Mouse (Mus musculus) bone marrow, adult 2 months (tissue): Measurements from ENCODE around the gene Mmrn2. TPM values are rescaled to one million over a fixed set of nuclear protein-coding genes. Genes with fewer than 3 reads are reported as not detected.
"Not testable (repeated sequence)": the region's sequence is repeated elsewhere in the genome, so short reads cannot be mapped to it uniquely, and the experiment has no call there.

Experiments
- H3K27ac ChIP-seq: fragments of 200-500 bp; 2 replicates; pipeline ENCODE4 v1.5.1; 2012; ENCODE audit warnings: low read depth, mild to moderate bottlenecking, control low read depth, inconsistent platforms, low read length; ENCODE audit not compliant: control insufficient read depth, poor library complexity, insufficient read depth
- H3K4me1 ChIP-seq: fragments of 200-500 bp; 2 replicates; pipeline ENCODE4 v1.6.1; 2011; ENCODE audit warnings: low read length; ENCODE audit not compliant: control insufficient read depth, insufficient read depth
- H3K4me3 ChIP-seq: fragments of 200-500 bp; replicated peaks from 2 replicates; pipeline ENCODE3; 2011; ENCODE audit warnings: mild to moderate bottlenecking, low read depth, low read length, control low read depth; ENCODE audit not compliant: control insufficient read depth
- CTCF ChIP-seq: fragments of 200-500 bp; IDR thresholded peaks from 2 replicates; pipeline ENCODE4 v1.5.1; 2011; ENCODE audit warnings: low read length, control low read depth; ENCODE audit not compliant: control insufficient read depth, insufficient read depth
- POLR2A ChIP-seq: fragments of 200-500 bp; IDR thresholded peaks from 2 replicates; pipeline ENCODE4 v1.6.1; 2011; ENCODE audit warnings: low read depth, mild to moderate bottlenecking, control low read depth, low read length, borderline replicate concordance; ENCODE audit not compliant: control insufficient read depth
- WGBS: fragments of 180-500 bp; shearing (Covaris S2); methylation state at CpG from one replicate; pipeline ENCODE4 v1.1.7; 2018; 5-methylcytosine and 5-hydroxymethylcytosine counted together
- polyA plus RNA-seq: library from polyadenylated mRNA; stranded (reverse); fragments of >200 nt; gene quantifications from 2 replicates; pipeline ENCODE4 v1.2.4, GENCODE M21; 2011; ENCODE audit warnings: low replicate concordance; ENCODE audit not compliant: missing spikeins, insufficient read depth, insufficient read length

The Mmrn2 gene
- polyA plus RNA-seq, 1 experiment: 3.0 TPM

- Histone ChIP-seq H3K4me3 (no peak overlapping the region), H3K27ac (no peak overlapping the region), H3K4me1 (no peaks in the 10 kb centered on the region)
- no peak for TF ChIP-seq CTCF
- no peak for TF ChIP-seq POLR2A
- 66% methylated on average over 7 of the region's 7 CpGs for WGBS
These were observed 17.4 kb upstream of the Mmrn2 start for GRCm38 (mm10) chr14:34357671-34358455.

- no peak for TF ChIP-seq POLR2A
- WGBS: 64% methylated on average over 5 of the region's 5 CpGs
- Histone ChIP-seq H3K4me1 (no peaks in the 10 kb centered on the region), H3K27ac (no peak overlapping the region), H3K4me3 (no peak overlapping the region)
These were observed 15.5 kb upstream of the Mmrn2 start for GRCm38 (mm10) chr14:34359676-34360244.

GRCm38 (mm10) chr14:34360251-34360650, 15.0 kb upstream of the Mmrn2 start:
- TF ChIP-seq CTCF (no peak), POLR2A (no peak)
- 70% methylated on average over 6 of the region's 6 CpGs for WGBS
- Histone ChIP-seq H3K4me1 (no peaks in the 10 kb centered on the region), H3K27ac (no peak overlapping the region), H3K4me3 (no peak overlapping the region)

GRCm38 (mm10) chr14:34362135-34362534, 13.1 kb upstream of the Mmrn2 start:
- Histone ChIP-seq H3K4me1 (no peaks in the 10 kb centered on the region), H3K4me3 (no peak overlapping the region), H3K27ac (no peak overlapping the region)
- TF ChIP-seq CTCF (no peak), POLR2A (no peak)
- 47% methylated on average over 4 of the region's 4 CpGs for WGBS

- TF ChIP-seq POLR2A (no peak), CTCF (peak; percentile 52)
- Histone ChIP-seq H3K27ac (no peak overlapping the region), H3K4me3 (no peak overlapping the region), H3K4me1 (no peaks in the 10 kb centered on the region)
- WGBS: 49% methylated on average over 18 of the region's 18 CpGs
These were observed 12.4 kb upstream of the Mmrn2 start for GRCm38 (mm10) chr14:34362726-34363445.

- Histone ChIP-seq H3K27ac (no peak overlapping the region; the same call in 1 of the 2 replicates), H3K4me3 (no peak overlapping the region), H3K4me1 (no peaks in the 10 kb centered on the region)
- 14% methylated on average over 32 of the region's 32 CpGs for WGBS
- no peak for TF ChIP-seq CTCF
- TF ChIP-seq POLR2A: no peak
These were observed 11.6 kb upstream of the Mmrn2 start for GRCm38 (mm10) chr14:34363490-34364253.

- H3K4me3 ChIP-seq, H3K27ac ChIP-seq, H3K4me1 ChIP-seq: not testable (repeated sequence)
- 81% methylated on average over 15 of the region's 15 CpGs for WGBS
These were observed 10.8 kb upstream of the Mmrn2 start for GRCm38 (mm10) chr14:34364254-34365146.

- H3K4me1 ChIP-seq: no peaks in the 10 kb centered on the region
- WGBS: 83% methylated on average over 2 of the region's 2 CpGs
- no peak overlapping the region for H3K4me3 ChIP-seq
- no peak overlapping the region for H3K27ac ChIP-seq
- TF ChIP-seq CTCF (no peak), POLR2A (no peak)
These were observed 10.1 kb upstream of the Mmrn2 start for GRCm38 (mm10) chr14:34365147-34365507.
